Mouse (Mus musculus) adrenal gland, postnatal 10 days (tissue): ENCODE results near the gene Pah. TPM values are rescaled to one million over a fixed set of nuclear protein-coding genes. Genes with fewer than 3 reads are reported as not detected.

Experiments used
- total RNA-seq, 2 experiments: library from RNA; stranded (reverse); gene quantifications; 2 replicates each; pipeline ENCODE4 v1.2.3; 2021

Gene Pah
- total RNA-seq, 2 experiments from 2014 or later, result 25.9 to 64.4 TPM

Other genes with a start within 250 kb of the Pah start
- 1 to 10 TPM; 1.8 to 2.0 TPM for gene Ascl1, start 28.1 kb upstream of the Pah start, total RNA-seq